Mouse (Mus musculus) stomach, embryonic 15.5 days (tissue): Measurements from ENCODE around the gene Siae. TPM values are rescaled to one million over a fixed set of nuclear protein-coding genes. Genes with fewer than 3 reads are reported as not detected.
A peak's percentile ranks its signal among the peaks of the same experiment; 100 is the strongest.

ENCODE experiments used
- ATAC-seq: fragments of 200-750 bp; cut with Nextera tagmentation; 2 replicates; pipeline ENCODE4 v1.8.0; 2017; ENCODE audit warnings: low read depth, moderate number of reproducible peaks, moderate TSS enrichment; ENCODE audit not compliant: insufficient read depth, low FRiP score
- H3K27ac ChIP-seq: fragments of 300-500 bp; sonication (generic); 2 replicates; pipeline ENCODE4 v1.5.1; 2015; ENCODE audit warnings: mild to moderate bottlenecking, inconsistent platforms
- H3K27me3 ChIP-seq: fragments of 300-500 bp; sonication (generic); replicated peaks from 2 replicates; pipeline ENCODE4 v1.6.1; 2015; ENCODE audit warnings: inconsistent platforms
- H3K36me3 ChIP-seq: fragments of 300-500 bp; sonication (generic); 2 replicates; pipeline ENCODE4 v1.6.1; 2015; ENCODE audit warnings: inconsistent platforms
- H3K4me1 ChIP-seq: fragments of 300-500 bp; sonication (generic); 2 replicates; pipeline ENCODE4 v1.6.1; 2015; ENCODE audit warnings: inconsistent platforms
- H3K4me2 ChIP-seq: fragments of 300-500 bp; sonication (generic); 2 replicates; pipeline ENCODE4 v1.6.1; 2015; ENCODE audit warnings: mild to moderate bottlenecking, inconsistent platforms
- H3K4me3 ChIP-seq: fragments of 300-500 bp; sonication (generic); replicated peaks from 2 replicates; pipeline ENCODE4 v1.5.1; 2015; ENCODE audit warnings: inconsistent platforms
- H3K9ac ChIP-seq: fragments of 300-500 bp; sonication (generic); 2 replicates; pipeline ENCODE4 v1.6.1; 2015; ENCODE audit warnings: inconsistent platforms
- H3K9me3 ChIP-seq: fragments of 300-500 bp; sonication (generic); 2 replicates; pipeline ENCODE4 v1.6.1; 2016; ENCODE audit warnings: inconsistent platforms
- whole genome bisulfite sequencing: fragments of 180-500 bp; shearing (Covaris S2); methylation state at CpG from one replicate; pipeline ENCODE4 v1.1.7; 2015; 5-methylcytosine and 5-hydroxymethylcytosine counted together
- polyA plus RNA-seq: library from polyadenylated mRNA; unstranded; fragments of >200 nt; fragmentation: Nextera tagmentation; extraction: Ambion mirVana; gene quantifications from 2 replicates; pipeline ENCODE4 v1.2.1, GENCODE M21; 2015

Siae gene
- polyA plus RNA-seq, 1 experiment from 2014 or later, result 11.1 TPM

DNA sequence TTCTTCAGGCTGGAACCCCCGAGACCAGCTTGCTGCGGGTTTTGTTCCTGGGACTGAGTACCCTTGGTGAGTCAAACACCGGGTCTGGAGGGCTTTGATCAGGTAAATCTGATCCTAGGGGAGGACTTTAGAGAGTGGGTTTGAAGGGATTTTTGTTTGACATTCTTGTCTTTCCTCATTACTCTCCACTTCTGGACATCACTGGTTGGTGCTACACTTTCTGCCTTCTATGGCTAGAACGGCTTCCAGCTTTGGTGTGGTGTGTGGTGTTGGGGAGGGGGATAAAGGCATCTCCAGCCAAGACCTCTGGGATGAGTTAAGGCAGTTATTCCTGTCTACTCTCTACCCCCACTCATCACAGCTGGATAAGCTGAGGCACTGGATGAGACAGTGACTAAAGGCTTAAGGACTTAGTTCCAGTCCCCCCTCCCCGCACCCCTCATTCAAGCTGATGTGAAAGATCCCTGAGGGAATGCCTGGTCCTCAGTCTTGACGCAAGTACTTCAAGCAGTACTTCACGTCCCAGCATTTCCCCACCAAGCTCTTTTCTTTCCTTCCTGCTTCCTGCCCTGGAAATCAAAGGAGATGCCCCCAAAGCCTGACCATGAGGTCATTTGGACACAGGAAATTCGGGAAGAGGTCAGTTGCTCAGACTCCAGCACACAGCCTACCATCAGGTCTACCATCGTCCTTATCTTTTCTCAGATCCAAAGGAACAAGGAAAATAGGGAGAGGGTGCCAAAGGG lies 27.1 kb upstream of the Siae start:
- Histone ChIP-seq H3K9ac (no peak overlapping the region), H3K4me2 (peak overlapping the region; percentile 40), H3K27ac (peak overlapping the region; percentile 21), H3K9me3 (no peaks in the 10 kb centered on the region), H3K27me3 (peaks cover 30% of the 10 kb centered on the region), H3K4me1 (peaks cover 27% of the 10 kb centered on the region), H3K36me3 (peaks cover 11% of the 10 kb centered on the region; the same call in 1 of the 2 replicates), H3K4me3 (peak overlapping the region; percentile 25)
- no peak for ATAC-seq
- WGBS, result 42% methylated on average over 9 of the region's 9 CpGs

DNA sequence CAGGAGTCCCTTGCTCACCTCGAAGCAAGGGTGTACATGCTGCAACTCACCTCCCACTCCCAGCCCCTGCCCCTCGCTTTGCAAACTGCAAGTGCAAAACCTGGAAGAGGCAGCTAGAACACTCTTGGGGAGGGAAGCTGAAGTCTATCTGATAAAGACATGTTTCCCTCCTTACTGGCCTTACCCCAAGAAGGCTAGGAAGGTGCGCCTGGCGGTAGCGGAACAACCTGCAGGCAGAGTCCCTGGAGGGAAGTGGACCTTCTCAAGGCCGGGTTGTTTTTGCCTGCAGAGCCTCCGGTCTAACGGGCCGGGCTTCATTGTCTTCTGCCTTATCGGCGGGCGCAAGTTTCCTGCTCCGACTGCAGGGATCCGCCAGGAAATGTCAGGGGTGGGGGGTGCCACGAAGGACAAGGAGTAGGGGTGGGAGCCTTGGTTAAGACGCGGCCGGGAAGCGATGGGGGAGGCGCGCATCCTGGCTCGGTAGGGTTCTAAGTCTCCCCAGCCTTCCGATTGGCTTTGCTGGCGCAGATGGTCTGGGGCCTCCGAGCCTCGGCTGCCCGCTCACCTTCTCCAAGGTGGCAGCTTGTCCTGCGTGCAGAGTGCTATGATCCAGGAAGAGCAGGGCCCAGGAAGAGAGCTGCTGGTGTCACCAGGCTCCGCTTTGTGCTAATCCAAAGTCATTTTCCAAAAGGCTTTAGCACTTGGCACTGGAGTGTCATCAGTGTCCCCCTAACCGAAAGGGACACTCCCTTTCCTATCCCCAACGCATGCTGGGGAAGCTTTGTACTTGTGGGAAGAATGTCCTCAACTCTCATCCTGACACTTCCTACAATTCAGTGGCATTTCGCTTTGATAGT lies 25.2 kb upstream of the Siae start:
- Histone ChIP-seq H3K27me3 (peaks cover 30% of the 10 kb centered on the region), H3K9ac (0 out of 2 replicates have a peak overlapping the region, but pooled peaks have one; percentile 23), H3K9me3 (no peaks in the 10 kb centered on the region), H3K4me1 (peaks cover 27% of the 10 kb centered on the region), H3K27ac (peak overlapping the region; percentile 31), H3K4me2 (peak overlapping the region; percentile 82), H3K36me3 (0 out of 2 replicates have a peak, but pooled peaks cover 5% of the 10 kb centered on the region), H3K4me3 (peak overlapping the region; percentile 37)
- WGBS, result 3% methylated on average over 32 of the region's 32 CpGs
- ATAC-seq, result peak; percentile 47; the same call in 1 of the 2 replicates

DNA sequence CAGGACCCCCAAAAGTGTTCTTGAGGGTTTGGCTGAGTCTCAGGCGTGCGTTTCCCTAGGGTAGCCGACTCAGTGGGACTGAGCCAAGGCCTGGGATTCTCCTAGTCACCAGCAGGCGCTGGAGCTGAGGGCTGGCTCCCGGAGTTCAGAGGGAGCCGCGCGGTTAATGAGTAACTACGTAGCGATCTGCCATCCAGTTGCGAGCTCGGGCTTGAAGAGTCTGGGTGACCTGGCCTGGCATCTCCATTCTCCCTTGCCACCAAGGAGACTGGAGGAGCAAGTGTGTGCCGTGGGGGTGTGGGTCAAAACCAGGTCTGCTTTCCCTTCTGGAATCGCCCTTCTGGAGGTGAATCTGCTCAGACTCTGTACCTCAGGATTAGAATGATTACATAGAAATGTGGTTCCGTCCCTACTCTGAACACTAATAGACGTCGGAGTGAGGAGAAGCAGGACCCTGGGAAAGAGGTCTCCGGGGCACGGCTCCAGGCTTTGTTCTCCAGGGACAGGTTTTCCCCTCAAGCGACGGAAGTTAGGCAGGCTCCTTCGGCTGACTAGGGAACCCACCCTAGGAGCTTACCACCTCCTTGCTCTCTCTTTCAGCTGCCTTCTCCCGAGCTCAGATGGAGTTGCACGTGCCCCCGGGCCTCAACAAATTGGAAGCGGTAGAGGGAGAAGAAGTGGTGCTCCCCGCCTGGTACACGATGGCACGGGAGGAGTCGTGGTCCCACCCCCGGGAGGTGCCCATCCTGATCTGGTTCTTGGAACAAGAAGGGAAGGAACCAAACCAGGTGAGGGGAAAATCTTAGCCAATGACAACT lies 24.4 kb upstream of the Siae start:
- WGBS, result 6% methylated on average over 31 of the region's 31 CpGs
- H3K9ac ChIP-seq, result peak overlapping the region; percentile 23; the same call in 1 of the 2 replicates
- H3K36me3 ChIP-seq, result 0 out of 2 replicates have a peak, but pooled peaks cover 4% of the 10 kb centered on the region
- no peaks in the 10 kb centered on the region for H3K9me3 ChIP-seq
- peaks cover 27% of the 10 kb centered on the region for H3K4me1 ChIP-seq
- H3K27me3 ChIP-seq, result peaks cover 30% of the 10 kb centered on the region
- peak overlapping the region; percentile 37 for H3K4me3 ChIP-seq
- peak overlapping the region; percentile 31; the same call in 1 of the 2 replicates for H3K27ac ChIP-seq
- peak; percentile 84; the same call in 1 of the 2 replicates for ATAC-seq
- peak overlapping the region; percentile 82 for H3K4me2 ChIP-seq

DNA sequence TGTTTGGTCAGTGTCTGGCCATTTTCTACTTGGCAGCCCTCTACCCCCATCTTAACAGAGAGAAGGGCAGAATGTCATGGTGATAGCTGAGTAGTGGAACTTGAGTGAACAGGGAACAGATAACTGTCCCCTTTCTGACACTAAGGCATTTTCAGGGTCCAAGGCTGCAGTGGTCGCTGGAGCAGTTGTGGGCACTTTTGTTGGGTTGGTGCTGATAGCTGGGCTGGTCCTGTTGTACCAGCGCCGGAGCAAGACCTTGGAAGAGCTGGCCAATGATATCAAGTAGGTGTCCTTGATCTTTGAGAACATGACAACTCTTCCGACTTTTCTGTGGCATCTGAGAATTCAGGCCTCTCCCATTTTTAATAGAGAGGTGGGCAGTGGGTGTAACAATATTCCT lies 18.6 kb upstream of the Siae start:
- no peak overlapping the region for H3K27ac ChIP-seq
- H3K9me3 ChIP-seq, result no peaks in the 10 kb centered on the region
- H3K27me3 ChIP-seq, result no peaks in the 10 kb centered on the region
- no peak for ATAC-seq
- H3K4me1 ChIP-seq, result no peaks in the 10 kb centered on the region
- H3K4me3 ChIP-seq, result no peak overlapping the region
- no peak overlapping the region for H3K4me2 ChIP-seq
- no peaks in the 10 kb centered on the region for H3K36me3 ChIP-seq
- H3K9ac ChIP-seq, result no peak overlapping the region
- 77% methylated on average over 4 of the region's 4 CpGs for WGBS

DNA sequence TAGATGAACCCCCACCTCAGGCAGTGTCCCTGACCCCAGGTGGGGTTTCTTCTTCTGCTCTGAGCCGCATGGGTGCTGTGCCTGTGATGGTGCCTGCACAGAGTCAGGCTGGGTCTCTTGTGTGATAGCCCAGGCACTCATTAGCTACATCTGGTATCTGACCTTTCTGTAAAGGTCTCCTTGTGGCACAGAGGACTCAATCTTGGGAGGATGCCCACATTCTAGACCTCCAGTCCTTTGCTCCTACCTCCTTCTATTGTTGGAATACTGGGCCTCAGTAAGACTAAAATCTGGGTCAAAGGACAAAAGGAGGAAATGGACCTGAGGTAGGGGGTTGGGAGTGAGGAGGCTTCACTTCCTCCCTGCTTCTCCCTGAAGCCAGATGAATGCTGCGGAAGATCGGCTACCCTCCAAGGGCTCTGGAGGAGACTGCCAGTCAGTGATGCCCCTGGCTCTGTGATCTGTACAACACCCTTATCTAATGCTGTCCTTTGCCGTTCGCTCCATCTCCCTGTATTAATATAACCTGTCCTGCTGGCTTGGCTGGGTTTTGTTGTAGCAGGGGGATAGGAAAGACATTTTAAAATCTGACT lies 17.7 kb upstream of the Siae start:
- no peak overlapping the region for H3K27ac ChIP-seq
- ATAC-seq, result no peak
- no peaks in the 10 kb centered on the region for H3K9me3 ChIP-seq
- no peaks in the 10 kb centered on the region for H3K36me3 ChIP-seq
- H3K4me2 ChIP-seq, result no peak overlapping the region
- no peak overlapping the region for H3K9ac ChIP-seq
- no peaks in the 10 kb centered on the region for H3K27me3 ChIP-seq
- H3K4me1 ChIP-seq, result 0 out of 2 replicates have a peak, but pooled peaks cover 4% of the 10 kb centered on the region
- H3K4me3 ChIP-seq, result no peak overlapping the region
- 79% methylated on average over 5 of the region's 5 CpGs for WGBS

DNA sequence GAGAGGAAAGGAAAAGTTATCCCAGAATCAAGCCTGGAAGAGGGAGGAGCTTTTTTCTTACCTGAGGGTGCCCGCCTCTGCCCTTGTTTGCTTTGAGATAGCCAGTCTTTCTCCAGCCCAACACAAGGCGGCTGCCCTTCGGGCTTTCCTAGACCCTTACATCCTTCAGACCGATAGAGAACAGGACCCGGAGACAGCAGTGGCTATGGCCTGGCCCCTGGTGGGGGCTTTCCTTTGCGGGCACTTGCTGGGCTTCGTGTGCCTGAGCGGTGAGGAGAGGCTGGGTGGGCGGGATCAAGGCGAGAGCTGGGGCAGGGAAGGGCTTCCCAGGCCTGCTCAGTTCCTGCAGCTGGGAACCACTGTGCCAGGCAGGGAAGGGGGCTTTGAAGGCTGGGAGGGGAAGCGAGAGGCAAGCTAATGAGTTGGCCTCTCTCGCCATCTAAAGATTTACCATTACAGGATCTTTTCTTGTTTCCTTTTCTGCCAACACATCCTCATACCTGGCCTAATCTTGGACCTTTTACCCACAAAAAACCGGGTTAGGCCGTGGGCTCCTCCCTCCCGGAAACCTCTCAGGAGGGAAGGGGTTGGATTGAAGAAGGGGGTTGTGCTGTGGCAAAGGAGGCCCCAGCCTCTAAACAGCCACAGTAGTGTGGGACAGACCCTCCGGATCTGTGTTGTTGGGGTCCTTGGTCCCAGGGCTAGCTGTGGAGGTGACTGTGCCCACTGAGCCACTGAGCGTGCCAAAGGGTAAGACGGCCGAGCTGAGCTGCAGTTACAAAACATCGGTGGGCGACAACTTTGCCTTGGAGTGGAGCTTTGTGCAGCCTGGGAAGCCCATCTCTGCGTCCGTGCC lies 16.1 kb upstream of the Siae start, which contains the start of gene Vsig2:
Gene Vsig2 (plus strand): TSS at position 86 of the 856 bp plus-strand sequence.
- Histone ChIP-seq H3K9ac (no peak within 1 kb of the TSS), H3K9me3 (no peaks in the 10 kb centered on the region), H3K4me1 (peaks cover 8% of the 10 kb centered on the region; the same call in 1 of the 2 replicates), H3K36me3 (no peaks in the 10 kb centered on the region), H3K27me3 (no peaks in the 10 kb centered on the region), H3K4me2 (peak within 1 kb of the TSS; percentile 38), H3K4me3 (peak within 1 kb of the TSS; percentile 19), H3K27ac (peak within 1 kb of the TSS; percentile 71; the same call in 1 of the 2 replicates)
- 50% methylated on average over 23 of the region's 23 CpGs for WGBS
- ATAC-seq, result peak; percentile 45; the same call in 1 of the 2 replicates

DNA sequence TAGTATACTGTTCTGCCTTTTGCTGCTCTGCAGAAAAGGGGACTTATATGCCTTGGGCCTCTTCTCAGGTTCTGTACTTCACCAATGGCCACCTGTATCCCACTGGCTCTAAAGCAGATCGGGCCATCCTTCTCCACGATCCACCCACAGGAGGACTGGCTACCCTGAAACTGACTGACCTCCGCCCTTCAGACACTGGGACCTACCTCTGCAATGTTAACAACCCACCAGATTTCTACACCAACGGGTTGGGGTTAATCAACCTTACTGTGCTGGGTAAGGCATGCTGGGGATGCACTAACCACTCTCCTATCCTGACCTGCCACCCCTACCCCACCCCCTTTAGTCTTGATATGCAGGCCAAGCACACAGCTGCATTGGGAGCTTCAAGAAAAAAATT lies 15.3 kb upstream of the Siae start:
- Histone ChIP-seq H3K4me2 (peak overlapping the region; percentile 38), H3K36me3 (no peaks in the 10 kb centered on the region), H3K27me3 (peaks cover under 1% of the 10 kb centered on the region; the same call in 1 of the 2 replicates), H3K9me3 (no peaks in the 10 kb centered on the region), H3K4me3 (peak overlapping the region; percentile 19; the same call in 1 of the 2 replicates), H3K27ac (no peak overlapping the region), H3K4me1 (peaks cover 15% of the 10 kb centered on the region; the same call in 1 of the 2 replicates), H3K9ac (no peak overlapping the region)
- 87% methylated on average over 4 of the region's 4 CpGs for WGBS
- ATAC-seq, result no peak

DNA sequence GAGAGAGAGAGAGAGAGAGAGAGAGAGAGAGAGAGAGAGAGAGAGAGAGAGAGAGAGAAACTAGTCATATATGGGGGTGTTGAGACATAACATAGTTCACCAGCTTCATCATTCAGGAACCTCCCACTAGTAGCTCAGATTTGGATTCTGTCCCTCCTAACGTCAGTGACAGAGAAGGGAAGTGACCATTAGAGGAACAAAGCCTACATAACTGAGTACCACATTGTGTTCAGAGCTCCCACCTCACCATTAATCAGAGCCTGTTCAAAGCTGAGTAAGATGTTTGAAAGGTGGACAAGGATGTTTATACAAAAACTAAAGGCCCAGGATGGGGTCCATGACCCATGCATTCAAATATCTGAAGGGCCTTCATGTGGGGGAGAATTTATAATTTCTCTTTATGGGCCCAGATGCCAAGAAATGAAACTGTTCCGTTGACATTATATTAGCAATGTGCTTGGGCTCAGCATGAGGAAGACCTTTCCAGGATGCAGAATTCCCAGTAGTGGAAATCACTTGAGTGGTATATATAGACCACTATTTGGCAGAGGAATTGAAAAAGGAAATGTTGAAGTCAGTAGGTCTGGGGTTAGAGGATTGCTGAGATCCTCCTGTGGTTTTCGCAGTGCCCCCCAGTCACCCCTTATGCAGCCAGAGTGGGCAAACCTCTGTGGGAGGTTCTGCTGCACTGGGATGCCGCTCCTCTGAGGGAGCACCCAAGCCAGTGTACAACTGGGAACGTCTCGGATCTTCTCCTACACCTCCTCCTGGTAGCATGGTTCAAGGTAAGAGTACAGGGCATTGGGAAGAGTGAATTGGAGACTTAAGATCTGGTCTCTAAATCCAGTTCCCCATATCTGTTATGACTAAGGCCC lies 14.6 kb upstream of the Siae start:
- no peak for ATAC-seq
- H3K9ac ChIP-seq, result no peak overlapping the region
- H3K9me3 ChIP-seq, result no peaks in the 10 kb centered on the region
- H3K4me1 ChIP-seq, result peaks cover 20% of the 10 kb centered on the region; the same call in 1 of the 2 replicates
- no peak overlapping the region for H3K4me2 ChIP-seq
- no peak overlapping the region for H3K27ac ChIP-seq
- H3K27me3 ChIP-seq, result peaks cover 8% of the 10 kb centered on the region
- no peaks in the 10 kb centered on the region for H3K36me3 ChIP-seq
- no peak overlapping the region for H3K4me3 ChIP-seq
- WGBS, result 65% methylated on average over 6 of the region's 6 CpGs

DNA sequence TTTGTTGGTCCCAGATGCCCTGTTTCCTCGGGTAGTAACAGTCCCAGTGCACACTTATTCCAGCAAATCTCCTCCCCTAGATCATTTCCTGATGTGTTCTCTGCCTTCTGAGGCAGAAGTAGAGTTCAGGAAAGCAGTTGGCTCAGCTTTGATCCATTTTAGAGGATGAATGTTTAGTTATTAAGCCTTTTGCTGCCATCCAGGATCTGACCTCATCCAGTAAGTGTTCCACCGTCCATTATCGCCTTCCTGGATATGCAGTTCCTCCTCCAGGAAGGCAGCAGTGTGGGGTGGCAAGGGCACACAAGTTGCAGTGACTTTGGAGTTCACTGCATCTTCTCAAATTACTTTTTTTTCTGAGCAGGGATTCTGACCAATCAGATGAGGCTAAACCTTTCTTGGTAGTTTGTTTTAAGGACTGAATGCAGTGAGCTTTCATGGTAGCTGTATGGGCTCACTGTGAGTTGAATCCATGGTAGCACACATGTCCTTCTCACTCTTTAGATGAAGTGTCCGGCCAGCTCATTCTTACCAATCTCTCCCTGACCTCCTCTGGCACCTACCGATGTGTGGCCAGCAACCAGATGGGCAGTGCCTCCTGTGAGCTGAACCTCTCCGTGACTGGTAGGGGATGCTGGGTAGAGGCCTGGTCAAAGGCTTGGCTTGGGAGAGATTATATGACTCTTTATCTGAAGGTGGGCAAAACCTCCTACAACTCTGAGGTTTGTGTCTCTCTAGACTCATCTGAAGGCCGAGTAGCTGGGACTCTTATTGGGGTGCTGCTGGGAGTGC lies 13.5 kb upstream of the Siae start:
- H3K27ac ChIP-seq, result no peak overlapping the region
- H3K4me1 ChIP-seq, result peaks cover 20% of the 10 kb centered on the region; the same call in 1 of the 2 replicates
- 60% methylated on average over 7 of the region's 7 CpGs for WGBS

More for the DNA sequence above, 13.5 kb upstream of the Siae start:
- no peak overlapping the region for H3K9ac ChIP-seq
- no peak for ATAC-seq
- no peak overlapping the region for H3K4me2 ChIP-seq
- H3K36me3 ChIP-seq, result no peaks in the 10 kb centered on the region
- H3K4me3 ChIP-seq, result no peak overlapping the region
- peaks cover 15% of the 10 kb centered on the region for H3K27me3 ChIP-seq
- H3K9me3 ChIP-seq, result no peaks in the 10 kb centered on the region
